Mouse (Mus musculus) thymus, postnatal 36 days (tissue): ENCODE measurements around the gene Nek3.
A peak's percentile ranks its signal among the peaks of the same experiment; 100 is the strongest.

Experiments used
- DNase-seq, 2 experiments: peaks; one replicate each; pipeline ENCODE4 v3.0.0; 2022; ENCODE audit warnings: mixed read lengths in 2 of 2

The Nek3 gene

DNA sequence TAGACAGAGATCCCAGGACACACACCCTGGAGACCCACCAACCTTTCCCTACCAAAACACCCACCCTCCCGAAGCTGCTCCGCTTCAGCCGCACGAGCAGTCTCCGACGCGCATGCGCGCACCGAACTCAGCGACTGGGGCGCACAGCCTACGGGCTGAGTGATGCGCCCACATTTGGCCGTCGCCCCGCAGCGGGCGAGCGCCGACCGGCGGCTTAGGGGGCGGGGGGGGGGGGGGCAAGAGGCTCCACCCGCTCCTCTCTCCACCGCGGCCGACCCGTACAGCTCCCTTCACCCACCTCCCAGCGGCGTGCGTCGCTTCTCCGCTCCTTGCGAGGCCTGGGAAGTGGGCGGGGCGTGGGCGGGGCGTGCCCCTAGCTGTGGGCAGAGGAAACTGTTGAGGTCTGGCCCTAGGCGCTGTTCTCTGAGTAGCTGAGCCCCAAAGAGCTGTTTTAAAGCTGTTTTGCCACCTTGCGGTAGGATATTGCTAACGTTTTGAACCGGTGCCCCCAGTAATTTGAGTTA is at the start of gene Nek3:
Gene Nek3, minus strand, starts transcription at position 356 of the 524 bp plus-strand sequence.
- peak; percentile 82 to 88 for DNase-seq

GRCm38 (mm10) chr8:22214826-22215225 is 48.6 kb upstream of the Nek3 start:
- no peak for DNase-seq

DNA sequence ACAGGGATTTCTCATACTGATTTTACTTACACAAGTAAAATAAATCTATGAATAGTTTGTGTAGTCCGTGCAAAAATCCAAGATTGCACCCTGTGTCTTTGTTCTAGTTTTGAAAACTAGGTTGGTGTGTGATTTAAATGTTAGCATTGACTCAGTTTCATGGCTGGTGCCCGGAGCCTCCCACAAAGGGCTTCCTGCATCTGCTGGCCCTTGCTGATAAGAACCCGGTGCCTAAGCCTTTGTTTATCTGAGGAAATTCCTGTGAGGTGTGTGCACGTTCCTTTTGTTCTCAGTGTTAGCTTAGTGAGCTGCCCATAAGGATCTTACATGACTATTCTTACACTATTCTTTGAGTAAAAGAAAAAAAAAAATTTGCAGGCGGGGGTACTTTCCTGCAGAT is 42.8 kb upstream of the Nek3 start:
- no peak for DNase-seq

DNA sequence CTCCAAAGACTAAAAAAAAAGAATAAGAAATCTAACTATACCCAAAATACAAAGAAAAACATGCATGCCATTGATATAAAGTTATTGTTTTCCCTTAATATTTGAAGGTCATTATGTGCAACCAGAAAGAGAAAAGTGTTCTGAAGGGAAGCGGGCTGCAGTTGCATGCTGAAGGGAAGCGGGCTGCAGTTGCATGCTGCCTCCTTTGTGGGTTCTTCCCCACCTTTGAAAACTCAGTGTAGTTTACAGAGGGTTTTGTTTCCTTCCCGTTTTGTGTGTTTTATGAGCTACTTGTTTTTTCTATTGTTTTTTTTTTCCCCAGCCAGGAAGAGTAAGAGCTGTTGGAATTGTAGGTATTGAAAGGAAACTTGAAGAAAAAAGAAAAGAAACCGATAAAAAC is 41.3 kb upstream of the Nek3 start:
- DNase-seq = no peak

DNA sequence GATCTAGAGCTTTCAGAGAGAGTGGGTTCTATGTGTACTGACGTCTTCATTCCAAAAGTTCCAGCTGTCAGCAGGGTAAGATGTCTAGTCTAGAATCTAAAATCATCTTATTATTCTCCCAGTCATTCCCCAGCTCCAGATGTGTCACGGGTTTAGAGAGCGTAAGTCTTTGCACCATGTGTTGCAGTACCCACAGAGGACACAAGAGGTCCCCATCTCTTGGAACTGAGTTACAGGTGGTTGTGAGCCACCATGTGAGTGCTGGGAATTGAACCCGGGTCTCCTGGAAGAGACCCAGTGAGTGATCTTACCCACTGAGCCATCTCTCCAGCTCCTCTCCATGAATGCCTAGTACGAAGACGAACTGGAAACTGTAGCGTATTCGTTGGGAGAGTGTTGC is 33.2 kb upstream of the Nek3 start:
- no peak for DNase-seq

DNA sequence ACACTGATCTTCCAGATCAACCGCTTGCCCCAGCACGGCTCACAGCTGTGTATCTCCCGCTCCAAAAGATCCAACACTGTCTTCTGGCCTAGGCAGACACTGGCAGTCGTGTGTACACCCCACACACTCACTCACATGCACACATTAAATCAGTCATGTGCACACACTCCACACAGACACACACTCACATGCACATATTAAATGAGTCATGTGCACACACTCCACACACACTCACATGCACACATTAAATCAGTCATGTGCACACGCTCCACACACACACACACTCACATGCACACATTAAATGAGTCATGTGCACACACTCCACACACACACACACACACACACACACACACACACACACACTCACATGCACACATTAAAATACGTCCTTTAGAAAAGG is 31.7 kb upstream of the Nek3 start:
- no peak for DNase-seq

DNA sequence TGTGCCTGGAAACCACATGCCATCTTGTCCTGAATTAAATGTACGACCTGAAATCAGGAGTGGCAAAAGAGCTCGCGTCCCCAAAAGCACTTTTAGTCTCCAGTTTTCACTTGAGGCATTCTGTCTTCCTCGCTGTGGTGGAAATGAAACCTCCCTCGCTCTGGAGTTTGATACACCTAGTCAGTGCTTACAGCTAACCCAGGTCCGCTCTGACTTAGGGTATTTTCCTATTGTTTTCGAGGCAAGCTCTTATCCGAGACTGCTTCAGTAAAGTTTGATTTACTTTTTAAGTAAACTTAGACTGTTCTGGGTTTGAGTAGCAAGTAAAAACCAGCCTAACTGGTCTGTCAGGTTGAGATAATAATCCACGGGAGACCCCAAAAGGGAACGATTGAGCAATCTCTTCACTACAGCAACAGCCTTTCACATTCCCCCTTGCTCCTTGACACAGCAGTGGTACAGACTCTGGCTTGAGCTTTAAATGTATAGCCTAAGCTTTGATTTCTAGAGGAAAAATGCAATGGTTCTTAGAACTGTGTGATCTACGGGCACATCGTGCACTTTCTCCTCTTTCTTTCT is 27.3 kb upstream of the Nek3 start:
- peak in 1 of 2 experiments; percentile 26 for DNase-seq

GRCm38 (mm10) chr8:22192660-22193431 is 26.6 kb upstream of the Nek3 start, which contains the start of gene Vps36:
Gene Vps36, plus strand, starts transcription at chr8:22192809.
- peak; percentile 83 to 87 for DNase-seq

- DNase-seq = peak; percentile 87 to 89
Observed at GRCm38 (mm10) chr8:22185431-22186397, 19.5 kb upstream of the Nek3 start, which contains the start of gene Ckap2. Gene Ckap2, minus strand, starts transcription at chr8:22185819.

DNA sequence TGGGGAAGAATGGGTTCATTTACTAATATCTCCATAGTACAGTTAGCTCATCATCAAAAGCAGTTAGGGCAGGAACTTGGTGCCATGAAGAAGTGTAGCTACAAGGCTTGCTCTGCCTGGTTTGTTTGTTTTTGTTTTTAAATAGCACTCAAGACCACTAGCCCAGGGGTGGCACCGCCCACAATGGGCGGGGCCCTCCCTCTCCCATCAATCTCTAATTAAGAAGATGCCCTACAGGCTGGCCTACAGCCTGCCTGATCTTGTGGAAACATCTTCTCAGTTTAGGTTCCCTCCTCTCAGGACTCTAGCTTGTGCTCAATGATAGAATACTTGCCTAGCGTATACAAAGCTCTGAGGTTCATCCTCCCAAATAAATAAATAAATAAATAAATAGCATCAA is 18.6 kb upstream of the Nek3 start:
- peak in 1 of 2 experiments; percentile 24 for DNase-seq

DNA sequence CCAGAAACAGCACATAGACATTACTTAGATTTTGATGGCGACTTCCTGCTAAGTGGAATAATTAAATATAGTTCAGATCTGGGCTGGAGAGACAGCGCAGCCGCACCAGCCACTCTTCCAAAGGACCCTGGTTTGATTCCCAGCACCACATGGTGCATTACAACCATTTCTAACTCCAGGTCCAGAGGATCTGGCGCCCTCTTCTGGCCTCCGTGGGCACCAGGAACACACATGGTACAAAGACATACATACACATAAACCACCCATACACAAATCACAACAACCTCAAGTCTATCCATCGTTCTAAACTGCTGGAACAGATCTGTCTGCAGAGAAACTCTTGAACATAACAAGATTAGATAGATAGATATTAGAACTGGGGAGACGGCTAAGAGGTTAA is 9.7 kb upstream of the Nek3 start:
- DNase-seq = no peak

DNA sequence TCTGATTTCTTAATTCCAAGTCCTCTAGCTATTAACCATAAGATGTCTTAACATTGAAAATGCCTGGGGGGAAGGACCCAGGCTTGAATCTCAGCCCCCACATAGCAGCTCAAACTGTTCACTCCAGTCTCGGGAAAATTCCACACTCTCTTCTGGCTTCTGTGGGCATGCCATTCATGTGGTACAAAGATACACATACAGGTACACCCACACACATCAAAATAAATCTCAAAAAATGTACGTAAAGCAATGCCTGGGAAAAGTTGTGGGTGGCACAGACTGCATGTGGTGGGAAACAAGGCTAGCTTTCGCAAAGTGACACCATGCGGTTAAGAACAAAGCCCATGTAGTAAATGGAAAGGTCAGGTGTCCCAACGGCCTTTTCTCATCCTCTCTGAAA is 2.9 kb upstream of the Nek3 start:
- DNase-seq = no peak

- no peak for DNase-seq
Observed at GRCm38 (mm10) chr8:22165251-22166079, 770 bp downstream of the Nek3 start.

DNA sequence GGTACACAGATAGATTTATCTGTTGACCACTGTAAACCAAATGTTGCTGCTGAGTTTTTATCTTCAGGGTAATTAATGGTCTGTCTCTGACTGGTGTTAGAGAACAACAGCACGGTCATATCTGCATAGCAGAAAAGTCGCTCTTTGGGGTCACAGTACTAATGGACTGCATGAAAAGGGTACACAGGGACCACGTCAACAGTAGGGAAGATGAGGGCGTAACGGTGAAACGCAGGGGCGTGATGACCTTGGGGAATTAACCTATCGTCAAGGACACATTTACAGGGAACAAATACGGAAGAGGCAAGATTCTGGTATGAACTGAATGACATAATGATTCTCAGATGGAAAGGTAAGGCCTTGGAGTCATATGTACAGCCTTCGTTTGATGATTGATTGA is 1.8 kb downstream of the Nek3 start:
- DNase-seq = no peak

GRCm38 (mm10) chr8:22162206-22162605 is 4.0 kb downstream of the Nek3 start:
- DNase-seq = no peak

- DNase-seq = no peak
Observed at GRCm38 (mm10) chr8:22150345-22150663, 15.9 kb downstream of the Nek3 start.

GRCm38 (mm10) chr8:22149643-22150344 is 16.4 kb downstream of the Nek3 start:
- no peak for DNase-seq

DNA sequence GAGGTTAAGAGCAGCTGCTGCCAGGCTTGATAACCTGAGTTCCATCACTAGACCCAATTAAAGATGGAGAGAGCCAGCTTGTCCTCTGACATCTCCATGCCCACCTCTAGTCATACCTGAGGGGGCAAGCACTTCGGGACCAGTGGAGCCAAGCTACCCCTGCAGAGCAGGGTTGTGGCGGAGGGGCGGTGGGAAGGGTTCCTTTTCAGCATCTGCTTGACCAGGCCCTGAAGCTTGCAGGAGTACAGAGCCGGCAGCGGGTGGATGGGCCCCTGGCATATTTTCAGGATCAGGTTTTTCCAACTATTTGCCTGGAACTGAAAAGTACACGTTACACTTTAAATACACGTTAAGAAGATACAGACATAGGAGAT is 17.9 kb downstream of the Nek3 start:
- DNase-seq = no peak

DNA sequence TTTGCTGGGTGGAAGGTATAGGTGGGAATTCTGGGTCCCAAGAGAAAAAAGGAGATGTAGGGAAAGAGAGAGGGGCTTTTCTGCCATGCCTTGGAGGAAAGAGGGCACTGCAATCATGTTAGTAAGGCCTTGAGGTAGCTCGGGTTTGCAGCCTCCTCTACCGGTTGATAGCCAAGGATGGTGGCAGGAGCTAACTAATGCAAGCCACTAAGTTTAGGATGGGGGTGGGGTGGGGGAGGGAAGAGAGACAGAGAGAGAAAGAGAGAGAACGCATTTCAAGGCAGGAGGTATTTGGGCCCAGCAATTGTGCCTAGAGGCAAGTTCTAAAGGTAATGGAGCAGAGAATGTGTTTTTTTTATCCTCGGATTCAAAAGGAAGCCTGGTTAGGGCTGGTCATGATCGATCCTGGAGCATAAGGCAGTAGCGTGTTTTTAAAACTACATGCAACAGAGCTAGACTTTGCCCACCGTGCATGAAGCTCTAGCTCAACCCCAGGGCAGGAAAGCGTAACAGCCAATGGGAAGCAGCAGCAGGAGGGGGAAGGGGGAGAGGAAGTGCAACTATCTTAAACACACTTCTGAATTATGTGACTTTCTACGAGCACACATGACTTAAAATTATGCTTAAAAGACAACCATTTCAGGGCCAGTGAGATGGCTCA is 18.4 kb downstream of the Nek3 start:
- no peak for DNase-seq

DNA sequence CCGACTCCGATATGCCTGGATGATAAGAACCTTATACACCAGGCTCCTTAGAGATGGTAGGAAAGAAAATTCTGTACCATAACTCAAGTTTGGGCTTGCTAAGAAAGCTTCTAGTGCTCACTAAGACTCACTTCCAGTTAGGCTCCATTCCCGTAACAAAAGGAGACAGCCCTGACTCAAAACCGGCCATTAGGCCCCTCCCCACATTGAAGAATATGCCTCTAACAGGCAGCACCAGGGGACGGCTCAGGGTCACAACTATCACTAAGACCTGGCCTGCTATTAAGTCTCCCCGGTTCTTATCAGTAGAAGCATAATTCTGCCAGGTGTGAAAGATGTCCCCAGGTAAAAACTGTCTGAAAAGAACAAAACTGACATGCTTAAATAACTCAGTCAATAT is 20.4 kb downstream of the Nek3 start:
- no peak for DNase-seq
